Mouse (Mus musculus) kidney, adult 2 months (tissue): ENCODE data around the gene Bms1.

Source experiments
- CTCF ChIP-seq: fragments of 200-500 bp; conservative IDR thresholded peaks from 2 replicates; pipeline ENCODE4 v1.5.1; 2011; ENCODE audit warnings: low read depth, mild to moderate bottlenecking, control low read depth, low read length, moderate library complexity, mixed read lengths; ENCODE audit not compliant: insufficient read depth, insufficient read length
- POLR2A ChIP-seq: fragments of 200-500 bp; IDR thresholded peaks from one replicate; pipeline ENCODE4 v1.6.1; 2011; ENCODE audit warnings: low read depth, low read length, control low read depth

DNA sequence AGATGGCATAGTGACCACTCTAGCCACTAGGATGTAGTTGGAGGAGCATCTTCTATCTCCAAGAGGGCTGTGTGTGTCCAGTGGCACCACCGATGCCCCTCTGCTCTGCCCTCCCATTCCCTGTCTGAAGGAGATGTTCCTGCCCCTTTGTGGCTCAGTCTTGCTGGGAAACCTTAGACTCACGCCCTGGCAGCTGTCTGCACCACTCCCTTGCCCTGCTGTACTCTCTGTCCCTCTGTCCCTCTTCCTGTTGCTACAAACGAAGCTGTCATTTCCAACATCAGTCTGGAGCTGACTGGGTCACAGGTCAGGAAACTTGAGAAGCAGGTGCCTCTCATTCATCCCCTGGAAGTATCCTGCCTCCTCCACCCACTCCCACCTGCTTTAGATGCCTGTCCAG is 43.8 kb downstream of the Bms1 start:
- TF ChIP-seq CTCF (no peak), POLR2A (no peak)
